Mouse (Mus musculus) liver, embryonic 14.5 days (tissue): ENCODE measurements around the gene Olfr368.

Experiments used
- CTCF ChIP-seq: IDR thresholded peaks from 2 replicates; pipeline ENCODE4 v1.5.1; 2016; ENCODE audit warnings: antibody characterized with exemption, low read depth, control low read depth
- EP300 ChIP-seq: IDR thresholded peaks from 2 replicates; pipeline ENCODE4 v1.6.1; 2016; ENCODE audit warnings: antibody characterized with exemption, low read depth

DNA sequence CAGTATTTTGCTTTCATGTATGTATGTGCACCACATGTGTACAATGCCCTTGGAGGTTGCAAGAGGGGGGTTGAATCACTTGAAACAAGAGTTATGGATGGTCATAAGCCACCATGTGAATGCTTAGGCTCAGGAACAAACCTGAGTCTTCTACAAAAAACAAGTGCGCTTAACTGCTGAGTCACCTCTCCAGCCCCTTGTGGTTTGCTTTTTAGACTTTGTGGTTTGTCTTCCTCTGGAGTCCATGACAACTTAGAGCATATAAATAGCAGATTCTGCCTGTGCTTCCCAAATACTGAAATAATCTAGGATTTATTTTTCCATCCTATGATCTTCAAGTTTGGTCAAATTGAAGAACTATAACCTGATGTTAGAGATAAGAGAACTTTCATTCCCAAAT is 49.7 kb downstream of the Olfr368 start:
- TF ChIP-seq CTCF (no peak), EP300 (no peak)
